Mouse (Mus musculus) olfactory bulb, adult 2 months (tissue): ENCODE measurements at regions not wholly inside any gene's neighbourhood (a gene's known extent, or its start where the extent isn't known, plus 50 kb on each side); places are given as distances from the start of the nearest gene placed in this dataset.
"Not testable (repeated sequence)": the region's sequence is repeated elsewhere in the genome, so short reads cannot be mapped to it uniquely, and the experiment has no call there.

Experiments used
- H3K27ac ChIP-seq: fragments of 200-500 bp; 2 replicates; pipeline ENCODE4 v1.5.1; 2012; ENCODE audit warnings: low read depth, low read length; ENCODE audit not compliant: insufficient read depth
- H3K4me1 ChIP-seq: fragments of 200-500 bp; 2 replicates; pipeline ENCODE4 v1.6.1; 2012; ENCODE audit warnings: low read length; ENCODE audit not compliant: control insufficient read depth, insufficient read depth
- H3K4me3 ChIP-seq: fragments of 200-500 bp; 2 replicates; pipeline ENCODE4 v1.5.1; 2012; ENCODE audit warnings: mild to moderate bottlenecking, low read depth, low read length, moderate library complexity; ENCODE audit not compliant: insufficient read depth
- CTCF ChIP-seq: fragments of 200-500 bp; IDR thresholded peaks from 2 replicates; pipeline ENCODE4 v1.5.1; 2012; ENCODE audit warnings: low read depth, mild to moderate bottlenecking, low read length, moderate library complexity; ENCODE audit not compliant: insufficient read depth
- POLR2A ChIP-seq: fragments of 200-500 bp; IDR thresholded peaks from 2 replicates; pipeline ENCODE4 v1.6.1; 2012; ENCODE audit warnings: mild to moderate bottlenecking, low read depth, low read length, moderate library complexity; ENCODE audit not compliant: insufficient read depth
- WGBS: fragments of 180-500 bp; shearing (Covaris S2); methylation state at CpG from one replicate; pipeline ENCODE4 v1.1.7; 2018; 5-methylcytosine and 5-hydroxymethylcytosine counted together

DNA sequence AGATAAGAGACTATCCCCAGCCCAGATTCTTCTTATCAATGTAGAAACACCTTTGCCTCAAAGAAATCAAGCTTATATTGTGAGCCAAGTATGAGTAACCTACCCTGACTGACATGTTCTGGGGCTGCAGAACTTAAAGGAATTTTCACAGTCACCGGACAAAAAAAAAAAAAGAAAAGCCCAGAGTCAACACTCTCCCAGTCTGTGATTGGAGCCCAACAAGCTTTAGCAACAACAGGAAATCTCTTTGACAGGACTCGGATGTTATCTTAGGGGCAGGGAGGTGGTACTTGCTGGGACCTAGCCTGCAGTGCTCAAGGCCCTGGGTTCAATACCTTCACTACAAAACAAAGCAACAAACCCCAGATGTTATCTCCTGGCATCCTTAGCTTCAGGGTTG, 114.2 kb downstream of the Nectin1 start:
- Histone ChIP-seq H3K4me1 (peaks cover 16% of the 10 kb centered on the region), H3K27ac (no peak overlapping the region; the same call in 1 of the 2 replicates), H3K4me3 (no peak overlapping the region)
- 72% methylated on average over 2 of the region's 2 CpGs for WGBS
- no peak for TF ChIP-seq CTCF
- no peak for TF ChIP-seq POLR2A

DNA sequence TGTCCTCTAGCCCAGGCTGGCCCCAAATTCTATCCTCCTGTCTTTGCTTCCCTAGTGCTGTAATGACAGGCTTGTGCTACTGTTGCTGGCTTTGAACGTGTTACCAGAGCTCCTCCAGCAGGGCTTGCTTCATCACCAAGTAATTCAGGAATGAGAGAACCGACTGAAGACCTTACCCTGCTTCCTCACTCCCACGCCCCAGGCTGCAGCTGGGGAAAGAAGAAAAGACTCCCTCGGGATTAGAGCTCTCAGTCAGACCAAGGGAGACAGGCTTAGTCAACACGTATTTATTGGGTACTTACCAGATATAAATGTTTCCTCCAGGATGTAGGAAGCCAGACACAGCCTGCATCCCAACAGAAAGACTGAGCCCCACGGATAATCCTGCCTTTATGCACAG, 115.0 kb downstream of the Nectin1 start:
- peaks cover 18% of the 10 kb centered on the region for H3K4me1 ChIP-seq
- H3K27ac ChIP-seq: no peak overlapping the region; the same call in 1 of the 2 replicates
- TF ChIP-seq CTCF (no peak), POLR2A (no peak)
- H3K4me3 ChIP-seq: no peak overlapping the region
- 31% methylated on average over 6 of the region's 6 CpGs for WGBS

DNA sequence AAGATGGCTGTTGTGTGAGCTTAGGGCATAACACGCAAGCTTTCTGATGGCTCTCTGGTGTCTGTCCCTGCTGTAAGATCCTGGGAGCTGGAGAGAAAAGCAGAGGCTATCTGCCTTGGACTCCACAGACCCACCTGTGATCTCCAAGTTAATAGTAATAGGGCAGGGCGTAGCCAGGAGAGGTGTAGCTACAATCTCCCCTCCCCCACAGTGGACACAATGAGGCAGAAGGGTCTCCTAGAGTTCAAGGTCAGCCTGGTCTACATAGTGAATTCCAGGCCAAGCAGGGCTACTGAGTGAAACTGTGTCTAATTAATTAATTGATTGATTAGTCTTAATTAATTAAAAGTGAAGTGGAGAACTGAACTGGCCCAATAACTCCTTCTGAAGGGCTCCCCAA, 116.5 kb downstream of the Nectin1 start:
- no peak overlapping the region for H3K27ac ChIP-seq
- peaks cover 24% of the 10 kb centered on the region for H3K4me1 ChIP-seq
- TF ChIP-seq POLR2A (no peak), CTCF (no peak)
- H3K4me3 ChIP-seq: no peak overlapping the region
- 98% methylated on average over 2 of the region's 2 CpGs for WGBS

DNA sequence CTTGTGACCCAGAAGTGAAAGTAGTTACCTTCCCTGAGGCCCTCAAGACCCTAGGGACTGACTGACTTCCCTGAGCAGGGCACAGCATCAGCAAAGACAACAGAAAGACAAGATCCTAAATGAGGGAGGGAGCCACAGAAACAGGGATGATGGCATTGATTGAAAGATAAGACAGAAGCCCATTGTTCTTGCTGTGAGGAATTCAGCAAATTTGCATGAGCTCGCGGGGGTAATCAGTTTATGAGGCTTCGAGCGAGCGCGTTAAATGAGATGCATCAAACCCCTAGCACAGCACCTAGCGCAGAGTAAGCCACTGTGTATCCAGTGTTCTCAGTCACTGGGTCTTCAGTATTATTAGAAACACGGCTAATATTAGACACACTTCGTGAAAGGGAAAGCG, 117.6 kb downstream of the Nectin1 start:
- no peak overlapping the region for H3K4me3 ChIP-seq
- no peak overlapping the region for H3K27ac ChIP-seq
- 54% methylated on average over 10 of the region's 10 CpGs for WGBS
- TF ChIP-seq POLR2A (no peak), CTCF (no peak)
- peaks cover 21% of the 10 kb centered on the region for H3K4me1 ChIP-seq

DNA sequence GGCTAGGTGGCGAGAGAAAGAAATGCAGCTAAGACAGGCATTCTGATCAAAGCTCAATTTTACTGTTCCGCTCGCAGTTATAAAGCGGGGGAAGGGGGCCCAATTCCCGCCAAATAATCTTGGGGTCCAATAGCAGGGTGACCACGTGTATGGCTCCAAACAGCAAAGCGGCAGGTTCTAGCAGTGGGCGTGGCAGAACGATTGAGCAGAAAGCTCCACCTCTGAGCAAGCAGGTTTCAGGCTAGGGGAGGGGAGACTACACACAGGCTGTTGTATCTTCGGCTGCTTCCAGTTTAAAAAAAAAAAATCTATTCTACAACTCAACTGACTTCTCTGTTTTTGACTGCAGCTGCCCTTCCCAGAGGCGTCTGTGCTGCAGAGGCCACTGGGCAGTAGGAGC, 118.2 kb downstream of the Nectin1 start:
- H3K4me3 ChIP-seq, H3K27ac ChIP-seq: not testable (repeated sequence)
- WGBS: 46% methylated on average over 11 of the region's 11 CpGs

DNA sequence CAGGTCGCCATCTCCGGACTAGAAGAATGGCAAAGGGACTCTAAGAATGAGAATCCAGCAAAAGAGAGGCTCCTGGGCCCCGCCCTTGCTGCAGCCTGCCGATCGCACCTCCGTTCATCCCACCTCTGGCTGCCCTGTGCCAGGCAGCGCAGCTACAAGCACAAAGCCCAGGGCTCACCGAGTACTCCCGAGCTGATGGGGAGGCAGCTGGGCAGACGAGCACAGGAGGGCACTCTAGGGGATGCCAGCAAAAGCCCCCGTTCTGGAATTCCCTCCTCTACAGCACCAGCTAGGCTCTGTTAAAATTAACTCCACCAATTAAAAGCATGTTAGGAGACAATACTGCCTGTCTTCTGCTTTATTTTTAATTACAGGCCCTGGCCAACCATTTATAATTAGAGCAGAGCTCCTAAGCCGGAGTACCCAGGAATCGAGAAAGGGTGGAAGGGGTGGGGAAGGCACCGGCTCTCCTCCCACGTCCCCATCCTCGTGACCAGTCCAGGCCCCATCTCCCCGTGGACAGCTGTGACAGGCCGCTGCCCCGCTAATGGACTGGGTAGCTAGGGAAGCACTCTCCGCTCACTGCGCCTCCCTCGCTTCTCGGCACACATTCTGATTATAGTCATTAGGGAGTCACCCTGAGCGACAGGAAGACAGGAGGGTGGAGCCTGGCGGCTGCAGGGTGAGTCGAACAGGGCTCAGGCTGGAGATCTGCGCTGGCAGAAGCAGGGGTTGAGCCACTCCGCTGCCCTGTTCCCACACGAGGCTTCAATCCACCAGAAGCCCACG, 120.0 kb downstream of the Nectin1 start:
- Histone ChIP-seq H3K27ac (peak overlapping the region; percentile 75), H3K4me1 (peaks cover 26% of the 10 kb centered on the region), H3K4me3 (peak overlapping the region; percentile 23)
- 3% methylated on average over 30 of the region's 30 CpGs for WGBS
- TF ChIP-seq CTCF (no peak), POLR2A (peak; percentile 15; the same call in 1 of the 2 replicates)

More for the DNA sequence above, 118.2 kb downstream of the Nectin1 start:
- peaks cover 21% of the 10 kb centered on the region for H3K4me1 ChIP-seq

DNA sequence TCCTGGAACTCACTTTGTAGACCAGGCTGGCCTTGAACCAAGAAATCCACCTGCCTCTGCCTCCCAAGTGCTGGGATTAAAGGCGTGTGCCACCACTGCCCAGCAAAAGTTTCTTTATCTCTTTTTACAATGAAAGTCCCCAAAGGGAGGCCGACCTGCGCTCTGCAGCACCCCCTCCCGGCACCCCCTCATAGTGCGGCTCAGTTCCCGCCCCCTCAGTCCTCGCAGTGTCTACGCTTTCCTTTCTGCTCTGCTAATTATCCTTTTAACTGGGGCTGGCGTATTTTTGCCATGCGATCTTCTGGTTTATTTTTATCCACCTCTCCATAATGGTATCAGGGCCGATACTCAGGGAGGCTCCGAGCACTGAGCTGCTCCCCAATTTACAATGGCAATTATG, 123.0 kb downstream of the Nectin1 start:
- Histone ChIP-seq H3K4me1 (peaks cover 26% of the 10 kb centered on the region), H3K27ac (0 out of 2 replicates have a peak overlapping the region, but pooled peaks have one; percentile 5), H3K4me3 (no peak overlapping the region)
- 28% methylated on average over 12 of the region's 12 CpGs for WGBS
- TF ChIP-seq CTCF (peak; percentile 28; the same call in 1 of the 2 replicates), POLR2A (no peak)

DNA sequence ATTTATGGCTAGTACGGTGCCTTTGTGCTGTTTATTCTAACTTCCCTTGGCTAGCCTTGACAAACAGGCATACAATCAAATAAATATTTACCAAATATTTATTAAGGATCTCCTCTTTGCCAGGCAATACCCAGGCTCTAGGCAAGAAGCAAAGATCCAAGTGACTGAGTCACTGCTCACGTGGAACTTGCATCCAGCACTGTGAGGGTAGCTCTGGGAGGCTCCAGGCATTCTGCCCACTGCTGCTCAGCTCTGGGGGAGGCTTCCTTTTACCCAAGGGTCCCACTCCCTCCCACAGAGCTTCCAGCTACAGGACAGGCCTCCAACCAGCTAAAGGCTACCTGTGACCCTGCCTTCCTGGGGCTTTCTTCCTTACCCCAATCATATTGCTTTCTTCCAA, 130.1 kb downstream of the Nectin1 start:
- no peak overlapping the region for H3K4me3 ChIP-seq
- WGBS: 90% methylated on average over 2 of the region's 2 CpGs
- TF ChIP-seq POLR2A (no peak), CTCF (no peak)
- H3K27ac ChIP-seq: no peak overlapping the region
- H3K4me1 ChIP-seq: peaks cover 7% of the 10 kb centered on the region; the same call in 1 of the 2 replicates

DNA sequence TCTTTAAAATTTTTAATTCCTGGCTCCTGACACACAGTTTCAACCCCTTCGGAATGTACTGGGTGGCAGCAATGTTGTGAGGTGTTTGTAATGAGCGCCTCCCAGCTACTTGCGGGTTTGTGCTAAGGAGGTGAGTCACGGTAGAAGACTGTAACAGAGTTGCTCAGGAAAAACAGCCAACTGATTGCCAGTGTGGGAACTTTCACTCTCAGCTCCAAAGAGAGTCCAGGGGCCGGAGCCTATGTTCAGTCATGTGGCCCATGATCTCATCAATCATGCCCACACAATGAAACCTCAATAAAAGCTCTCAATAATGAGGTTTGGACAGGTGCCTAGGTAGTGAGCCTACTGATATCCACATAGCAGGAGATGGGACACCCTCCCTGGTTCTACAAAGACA, 130.5 kb downstream of the Nectin1 start:
- Histone ChIP-seq H3K27ac (no peak overlapping the region), H3K4me1 (peaks cover 10% of the 10 kb centered on the region), H3K4me3 (no peak overlapping the region)
- TF ChIP-seq POLR2A (no peak), CTCF (no peak)
- 58% methylated on average over 5 of the region's 5 CpGs for WGBS
